Comparison of ENCODE assay signal across 9 mouse cellular contexts in genomic region chr2:163531917-163532316, GRCm38 (mm10). TPM values are rescaled to one million over a fixed set of nuclear protein-coding genes. Genes with fewer than 3 reads are reported as not detected.
A peak's percentile ranks its signal among the peaks of the same experiment; 100 is the strongest.
DNase-seq lines count a peak whose midpoint lies in the region; ATAC-seq and TF ChIP-seq lines count a peak whose summit lies in the region.
"Had no signal": no experiment of that assay in that cellular context is flagged by ENCODE, and none has a peak within 500 bp of the region (broad histone marks: within the 10 kb centered on the region; RNA-seq: fewer than 3 reads in every experiment).

No protein-coding gene starts in this region.

- TF ChIP-seq CTCF in kidney, adult 2 months (conservative IDR thresholded peaks at IDR 0.05; ENCODE audit: insufficient read depth, insufficient read length, low read depth, low read length), result peak; percentile 89

- no peak for ATAC-seq in midbrain, embryonic 15.5 days (replicated peaks)
- ATAC-seq in limb, embryonic 11.5 days (ENCODE audit: insufficient number of reproducible peaks, low FRiP score, low TSS enrichment, low read depth), result no peak

- no peaks in the 10 kb centered on the region for H3K9me3 ChIP-seq in midbrain, embryonic 10.5 days (replicated peaks)
- H3K9me3 ChIP-seq in midbrain, embryonic 15.5 days, result no peaks in the 10 kb centered on the region
- H3K9me3 ChIP-seq in limb, embryonic 11.5 days (ENCODE audit: control insufficient read depth, low read length), result no peaks in the 10 kb centered on the region

- WGBS in midbrain, embryonic 10.5 days, result 13% methylated on average over 9 of the region's 9 CpGs
- WGBS in midbrain, embryonic 15.5 days, result 8% methylated on average over 9 of the region's 9 CpGs
- 7% methylated on average over 9 of the region's 9 CpGs for WGBS in kidney, adult 2 months
- 15% methylated on average over 9 of the region's 9 CpGs for WGBS in limb, embryonic 11.5 days

- no peak overlapping the region for H3K27ac ChIP-seq in midbrain, embryonic 10.5 days (replicated peaks)
- H3K27ac ChIP-seq in midbrain, embryonic 15.5 days, result no peak overlapping the region
- no peak overlapping the region for H3K27ac ChIP-seq in kidney, adult 2 months (ENCODE audit: insufficient read depth, low read depth, low read length)
- H3K27ac ChIP-seq in limb, embryonic 11.5 days (replicated peaks; ENCODE audit: low read depth, low read length), result no peak overlapping the region

- TF ChIP-seq POLR2A in kidney, adult 2 months (IDR thresholded peaks at IDR 0.05; ENCODE audit: low read depth, low read length), result no peak

- no peak overlapping the region for H3K4me2 ChIP-seq in midbrain, embryonic 15.5 days
- H3K4me2 ChIP-seq in limb, embryonic 11.5 days (ENCODE audit: low read depth, severe bottlenecking), result no peak overlapping the region

- H3K9ac ChIP-seq in midbrain, embryonic 15.5 days, result no peak overlapping the region
- no peak overlapping the region for H3K9ac ChIP-seq in limb, embryonic 11.5 days (ENCODE audit: low read length)

- H3K27me3 ChIP-seq in midbrain, embryonic 10.5 days (ENCODE audit: low read depth, poor library complexity, severe bottlenecking), result peaks cover 18% of the 10 kb centered on the region
- no peaks in the 10 kb centered on the region for H3K27me3 ChIP-seq in midbrain, embryonic 15.5 days (replicated peaks)
- H3K27me3 ChIP-seq in kidney, adult 2 months (replicated peaks; ENCODE audit: control insufficient read depth, insufficient read depth, low read length), result no peaks in the 10 kb centered on the region
- no peaks in the 10 kb centered on the region; the same call in 1 of the 2 replicates for H3K27me3 ChIP-seq in limb, embryonic 11.5 days (ENCODE audit: control insufficient read depth, insufficient read depth, low read length)

- H3K36me3 ChIP-seq in midbrain, embryonic 10.5 days, result no peaks in the 10 kb centered on the region
- no peaks in the 10 kb centered on the region for H3K36me3 ChIP-seq in midbrain, embryonic 15.5 days (replicated peaks)
- no peaks in the 10 kb centered on the region for H3K36me3 ChIP-seq in kidney, adult 2 months (ENCODE audit: control insufficient read depth, insufficient read depth, low read length)
- H3K36me3 ChIP-seq in limb, embryonic 11.5 days (ENCODE audit: control insufficient read depth, insufficient read depth, low read length), result no peaks in the 10 kb centered on the region

- H3K4me1 ChIP-seq in midbrain, embryonic 10.5 days, result peaks cover 17% of the 10 kb centered on the region
- H3K4me1 ChIP-seq in midbrain, embryonic 15.5 days, result peaks cover 5% of the 10 kb centered on the region; the same call in 1 of the 2 replicates
- H3K4me1 ChIP-seq in kidney, adult 2 months (ENCODE audit: control insufficient read depth, insufficient read depth, low read length), result no peaks in the 10 kb centered on the region; the same call in 1 of the 2 replicates
- H3K4me1 ChIP-seq in limb, embryonic 11.5 days (ENCODE audit: control insufficient read depth, insufficient read depth, low read length), result no peaks in the 10 kb centered on the region

- peak; percentile 79 for DNase-seq in midbrain, embryonic 10.5 days (ENCODE audit: low spot score)
- DNase-seq in cerebellum, adult 11-12 months, result peak; percentile 66
- DNase-seq in frontal cortex, postnatal 25 days (ENCODE audit: low spot score in 2 of 2), result peak; percentile 69 to 73
- peak; percentile 83 for DNase-seq in kidney, adult 2 months
- DNase-seq in limb, embryonic 11.5 days (ENCODE audit: low spot score), result peak; percentile 85
- DNase-seq in ovary, postnatal 14 days (ENCODE audit: low spot score), result peak; percentile 77
- peak; percentile 42 to 81 for DNase-seq in thymus, postnatal 10 days (ENCODE audit: low spot score in 2 of 2)

- H3K4me3 ChIP-seq in midbrain, embryonic 10.5 days, result no peak overlapping the region
- H3K4me3 ChIP-seq in midbrain, embryonic 15.5 days, result no peak overlapping the region
- no peak overlapping the region for H3K4me3 ChIP-seq in kidney, adult 2 months (ENCODE audit: insufficient read depth, low read depth, low read length)
- H3K4me3 ChIP-seq in limb, embryonic 11.5 days (ENCODE audit: low read depth, low read length), result no peak overlapping the region

RNA-seq across cellular contexts. Expression of gene Hnf4a, which starts 25.3 kb away (rescaled TPM):
- 0.02 TPM in 1 of 2 replicates, not detected in the other for polyA plus RNA-seq in midbrain, embryonic 10.5 days (2016; fragmentation: Nextera tagmentation; extraction: Ambion mirVana)
- polyA plus RNA-seq in midbrain, embryonic 15.5 days (2015; fragmentation: Nextera tagmentation; extraction: Ambion mirVana), result not detected in 2 replicates
- 354 and 376 TPM in 2 replicates for polyA plus RNA-seq in kidney, adult 2 months (2012; rRNA removed)
- polyA plus RNA-seq in limb, embryonic 11.5 days (2014; fragmentation: Nextera tagmentation; extraction: Ambion mirVana), result 0.34 TPM in 1 of 2 replicates, not detected in the other

RNA-seq across cellular contexts. Expression of gene R3hdml, which starts 39.8 kb away (rescaled TPM):
- not detected in 2 replicates for polyA plus RNA-seq in midbrain, embryonic 10.5 days (2016; fragmentation: Nextera tagmentation; extraction: Ambion mirVana)
- polyA plus RNA-seq in midbrain, embryonic 15.5 days (2015; fragmentation: Nextera tagmentation; extraction: Ambion mirVana), result not detected in 2 replicates
- polyA plus RNA-seq in kidney, adult 2 months (2012; rRNA removed), result 3.6 and 4.6 TPM in 2 replicates
- polyA plus RNA-seq in limb, embryonic 11.5 days (2014; fragmentation: Nextera tagmentation; extraction: Ambion mirVana), result not detected in 2 replicates
- polyA plus RNA-seq: stomach, embryonic 16.5 days had no signal

RNA-seq across cellular contexts. Expression of gene Fitm2, which starts 59.5 kb away (rescaled TPM):
- polyA plus RNA-seq in midbrain, embryonic 10.5 days (2016; fragmentation: Nextera tagmentation; extraction: Ambion mirVana), result 9.8 and 11.2 TPM in 2 replicates
- 16.5 and 17.0 TPM in 2 replicates for polyA plus RNA-seq in midbrain, embryonic 15.5 days (2015; fragmentation: Nextera tagmentation; extraction: Ambion mirVana)
- polyA plus RNA-seq in kidney, adult 2 months (2012; rRNA removed), result 19.9 and 21.9 TPM in 2 replicates
- 9.5 and 9.6 TPM in 2 replicates for polyA plus RNA-seq in limb, embryonic 11.5 days (2014; fragmentation: Nextera tagmentation; extraction: Ambion mirVana)

Comparison
In these comparisons a context has a peak if more than half of its experiments do, and no peak if none do; other contexts are left out.
1. RNA of gene Hnf4a, which starts 25.3 kb away (polyA plus RNA-seq): 354 to 376 TPM in kidney, adult 2 months; 0.02 TPM in midbrain, embryonic 10.5 days, not detected in midbrain, embryonic 15.5 days and 0.34 TPM in limb, embryonic 11.5 days; every median in the first group is over 100 times any median in the second.
2. Peak in every context shown above with its lines, with median percentiles within 50 percentile points of each other: DNase-seq.